Mouse (Mus musculus): ENCODE data around the gene Inip. TPM values are rescaled to one million over a fixed set of nuclear protein-coding genes. Genes with fewer than 3 reads are reported as not detected.
"Not testable (repeated sequence)": the region's sequence is repeated elsewhere in the genome, so short reads cannot be mapped to it uniquely, and the experiment has no call there.

Inip gene
- total RNA-seq, 2 experiments from 2014 or later, result 20.2 to 22.7 TPM

DNA sequence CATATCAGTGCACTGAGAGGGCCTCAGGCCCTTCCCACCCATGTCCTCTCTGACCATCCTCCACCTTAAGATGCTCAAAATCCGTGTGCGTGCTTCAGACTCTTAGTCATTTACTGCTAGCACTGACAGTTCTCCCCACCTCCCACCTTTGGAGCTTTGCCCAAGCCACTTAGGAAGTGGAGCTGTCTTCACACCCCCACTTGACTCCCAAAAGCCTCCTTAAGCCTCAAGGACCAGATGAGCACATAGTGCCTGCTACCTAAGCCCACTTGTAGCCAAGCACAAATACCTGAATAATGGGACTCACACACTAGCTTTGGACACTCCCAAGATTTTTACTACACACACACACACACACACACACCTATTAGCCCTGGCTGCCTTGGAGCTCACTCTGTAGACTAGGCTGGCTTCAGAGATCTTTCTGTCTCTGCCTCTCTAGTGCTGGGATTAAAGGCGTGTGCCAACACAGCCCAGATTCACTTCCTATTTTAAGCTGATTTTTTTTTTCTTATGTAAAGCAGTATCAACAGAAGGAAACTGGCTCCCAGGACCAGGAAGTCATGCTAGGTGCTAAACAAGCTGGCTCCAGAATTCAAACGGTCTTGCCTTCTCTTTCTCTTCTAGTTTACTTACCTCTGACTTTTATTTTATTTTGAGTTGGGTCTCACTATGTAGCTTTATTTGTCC lies 13.9 kb upstream of the Inip start:
- DNase-seq (ENCODE audit: low spot score in 2 of 2), result no peak

DNA sequence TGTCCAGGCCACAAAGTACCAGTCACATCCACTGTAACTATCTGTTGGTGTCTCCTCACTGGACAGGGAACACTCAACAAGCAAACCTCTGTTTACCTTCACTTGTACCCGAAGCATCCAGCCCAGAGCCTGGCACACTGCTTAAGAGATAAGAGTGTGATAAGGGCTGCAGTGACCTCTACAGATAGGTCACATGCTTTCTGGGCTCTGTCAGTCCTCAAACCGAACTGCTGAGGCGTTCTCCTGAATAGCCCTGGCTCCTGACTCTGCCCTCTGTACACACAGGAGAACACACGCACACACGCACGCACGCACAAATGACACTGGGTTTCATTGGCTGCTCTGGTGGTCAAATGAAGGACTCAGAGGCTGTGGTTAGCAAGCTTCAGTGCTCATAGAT lies 12.7 kb upstream of the Inip start:
- DNase-seq (ENCODE audit: low spot score in 2 of 2), result no peak

DNA sequence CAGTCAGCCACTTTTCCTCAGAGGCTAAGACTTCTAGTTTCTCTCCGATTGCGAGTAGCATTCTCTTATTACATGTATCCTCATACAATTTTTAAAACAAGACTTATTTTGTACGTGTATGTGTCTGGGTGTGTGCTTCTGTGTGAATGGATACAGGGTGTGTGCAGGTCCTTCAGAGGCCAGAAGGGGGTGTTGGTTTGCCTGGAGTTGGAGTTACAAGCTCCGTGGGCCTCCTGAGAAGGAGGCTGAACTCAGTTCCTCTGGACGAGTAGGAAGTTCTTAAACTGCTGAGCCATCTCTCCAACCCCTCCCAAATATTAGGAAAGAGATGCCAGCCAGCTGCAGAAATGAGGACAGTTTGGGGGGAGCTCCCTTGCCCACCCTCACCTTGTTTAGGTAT lies 7.0 kb upstream of the Inip start:
- DNase-seq (ENCODE audit: low spot score in 2 of 2), result no peak

DNA sequence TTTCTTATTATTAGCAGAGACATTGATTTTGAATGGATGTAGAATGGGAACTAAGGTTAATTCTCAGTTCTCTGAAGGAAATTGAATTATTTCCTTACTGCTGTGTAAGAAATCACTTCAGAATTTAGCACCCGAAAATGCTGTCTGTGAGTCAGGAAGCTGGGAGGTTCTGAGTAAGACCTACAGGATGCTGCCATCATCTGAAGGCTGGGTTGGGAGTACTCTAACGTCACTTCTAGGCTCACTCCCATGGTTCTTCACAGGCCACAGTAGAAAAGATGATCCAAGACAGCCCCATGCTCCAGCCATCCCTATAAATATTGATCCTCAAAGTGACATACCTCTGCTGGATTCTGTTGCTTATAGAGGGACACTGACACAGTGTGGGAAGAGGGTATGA lies 6.1 kb upstream of the Inip start:
- DNase-seq (ENCODE audit: low spot score in 2 of 2), result no peak

DNA sequence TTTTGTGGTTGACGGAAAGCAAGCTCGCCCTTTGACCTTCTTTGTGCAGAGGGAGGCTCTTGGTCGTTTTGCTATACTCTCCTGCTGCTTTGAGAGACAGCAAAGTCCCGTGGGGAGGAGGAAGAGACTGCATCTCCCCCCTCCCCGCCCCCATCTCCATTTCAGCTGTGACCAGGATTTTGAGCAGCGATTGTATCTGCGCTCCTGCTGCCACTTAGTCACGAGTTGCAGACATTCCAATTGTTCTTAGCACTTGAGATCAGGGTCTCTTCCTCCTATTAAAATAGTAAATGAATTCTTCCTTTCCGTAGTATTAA lies 5.4 kb upstream of the Inip start:
- DNase-seq (ENCODE audit: low spot score in 2 of 2), result no peak

DNA sequence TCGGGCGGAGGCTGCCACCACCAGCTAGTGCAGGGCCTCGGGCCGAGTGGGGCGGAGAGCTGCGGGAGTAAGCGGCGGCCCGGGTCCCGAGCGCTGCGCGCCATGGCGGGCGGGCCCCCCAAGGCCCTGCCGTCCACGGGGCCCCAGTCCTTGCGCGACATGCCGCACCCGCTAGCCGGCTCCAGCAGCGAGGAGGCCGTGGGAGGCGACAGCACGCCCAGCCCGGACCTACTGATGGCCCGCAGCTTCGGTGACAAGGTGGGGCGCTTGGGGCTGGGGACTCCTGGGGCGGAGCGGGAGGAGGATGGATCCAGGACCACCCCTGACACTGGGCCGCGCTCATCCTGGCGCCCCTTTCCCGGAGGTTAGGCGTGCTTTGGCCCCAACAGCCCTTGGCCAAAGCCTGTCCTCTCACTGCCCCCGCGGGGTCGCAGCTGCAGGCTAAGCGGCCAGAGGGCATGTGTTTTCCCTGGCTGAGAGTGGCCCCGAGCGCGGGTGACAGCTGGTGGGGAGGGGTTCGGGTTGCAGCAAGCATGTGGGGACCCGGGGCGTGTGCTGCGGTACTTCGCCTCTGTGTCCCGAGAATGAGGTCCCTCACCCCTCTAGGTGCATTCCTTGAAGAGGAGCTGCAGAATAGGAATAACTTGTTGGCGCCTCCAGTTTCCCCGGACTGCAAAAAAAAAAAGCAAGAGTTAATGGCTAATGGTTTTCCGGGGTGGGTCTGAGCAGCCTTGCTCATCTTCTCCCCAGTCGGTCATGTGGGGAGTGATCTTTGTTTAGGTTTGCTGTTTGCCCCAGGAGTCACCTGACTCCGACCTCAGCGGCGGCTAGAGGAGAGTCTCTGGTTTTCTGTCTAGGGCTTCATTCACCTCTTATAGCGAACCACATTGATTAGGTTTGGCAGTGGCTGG lies 4.8 kb upstream of the Inip start:
- DNase-seq (ENCODE audit: low spot score in 2 of 2), result no peak

DNA sequence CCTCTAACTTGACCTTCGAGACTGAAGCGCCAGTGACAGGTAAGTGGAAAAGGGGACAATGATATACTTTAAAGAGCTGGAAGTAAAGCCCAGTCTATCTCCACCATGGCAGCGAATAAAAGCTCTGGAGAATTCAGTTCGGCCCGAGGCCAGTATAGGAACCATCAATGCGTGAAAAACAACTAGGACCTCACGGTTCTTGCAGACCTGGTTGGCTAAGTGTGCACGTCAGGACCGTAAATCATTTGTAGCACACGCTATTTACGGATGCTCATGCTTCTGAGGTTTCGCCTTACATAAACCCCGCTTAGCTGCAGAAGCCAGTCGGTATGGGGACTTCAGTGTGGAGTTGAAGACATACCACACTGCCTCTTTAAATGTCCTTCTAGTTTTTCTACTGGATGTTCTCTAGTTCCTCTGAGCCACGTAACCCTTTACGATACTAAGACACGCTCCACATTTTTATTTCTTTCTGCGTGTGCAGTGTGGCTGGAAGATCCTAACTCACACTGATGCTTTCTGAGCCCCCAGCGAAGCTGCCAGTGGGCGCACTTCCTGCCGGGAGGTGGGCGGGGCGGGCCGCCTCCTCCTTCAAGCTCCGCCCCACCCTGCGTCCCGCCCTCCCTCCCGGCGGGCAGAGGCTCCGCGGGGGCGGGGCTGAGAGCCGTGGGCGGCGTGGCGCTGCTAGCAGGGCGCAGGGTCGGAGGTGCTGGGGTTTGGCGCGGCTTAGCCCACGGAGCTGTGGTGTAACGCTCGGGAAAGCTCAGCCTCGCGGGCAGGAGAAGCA lies 4.0 kb upstream of the Inip start, which contains the start of gene Snx30:
TSS of gene Snx30 (plus strand) at position 660 of the 787 bp plus-strand sequence.
- peak; percentile 89 to 90 for DNase-seq (ENCODE audit: low spot score in 2 of 2)

DNA sequence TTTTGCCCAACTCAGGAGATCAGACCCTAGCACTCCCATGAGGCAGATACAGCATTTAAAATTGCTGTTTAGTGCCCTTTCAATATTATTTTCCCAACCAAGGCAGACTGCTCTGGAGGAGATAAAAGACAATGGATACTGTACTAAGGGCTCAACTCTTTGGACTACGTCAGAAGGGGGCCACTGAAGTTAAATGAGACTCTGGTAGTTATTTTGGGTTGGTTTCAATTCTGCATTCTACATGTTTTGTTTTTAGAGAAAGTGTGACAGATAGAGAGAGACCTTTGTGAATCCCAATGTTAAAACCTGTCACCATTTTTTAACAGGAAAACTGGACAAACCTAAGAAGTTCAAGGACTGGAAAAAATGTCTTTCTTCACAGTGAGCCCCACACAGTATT lies 3.4 kb upstream of the Inip start:
- DNase-seq (ENCODE audit: low spot score in 2 of 2), result no peak

DNA sequence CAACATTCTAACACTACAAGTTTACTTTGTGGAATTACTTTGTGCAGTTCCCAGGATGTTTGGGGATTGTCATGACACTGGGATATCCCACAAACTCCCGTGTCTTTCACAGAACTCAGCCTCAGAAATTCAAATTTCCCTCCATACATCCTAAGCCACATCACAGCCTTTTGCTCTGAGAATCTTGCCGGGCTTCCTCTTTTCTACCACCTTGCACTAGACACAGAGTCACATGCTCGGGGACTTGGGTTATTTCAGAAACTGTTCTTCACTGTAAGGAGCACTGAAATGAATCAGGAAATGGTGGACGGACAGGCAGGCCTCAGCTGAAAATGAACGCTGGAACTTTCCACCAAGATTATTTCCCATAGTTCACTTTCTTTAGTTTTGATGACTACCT lies 2.0 kb upstream of the Inip start:
- DNase-seq (ENCODE audit: low spot score in 2 of 2), result no peak

DNA sequence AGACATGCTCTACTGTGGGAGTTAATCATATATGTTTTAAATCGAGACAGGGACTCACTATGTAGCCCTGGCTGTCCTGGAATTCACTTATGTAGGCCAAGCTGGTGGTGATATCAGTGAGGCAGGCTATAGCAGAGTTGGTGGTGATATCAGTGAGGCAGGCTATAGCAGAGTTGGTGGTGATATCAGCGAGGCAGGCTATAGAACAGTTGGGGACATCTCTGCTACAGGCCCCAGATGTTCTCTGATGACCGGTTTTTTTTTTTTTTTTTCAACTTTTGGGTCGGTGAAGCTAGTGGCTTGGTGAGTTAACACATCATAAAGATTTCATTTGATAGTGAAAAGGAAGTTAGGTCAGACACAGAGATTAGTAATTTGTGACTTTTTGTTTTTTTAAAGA lies 1.4 kb upstream of the Inip start:
- DNase-seq (ENCODE audit: low spot score in 2 of 2), result no peak

DNA sequence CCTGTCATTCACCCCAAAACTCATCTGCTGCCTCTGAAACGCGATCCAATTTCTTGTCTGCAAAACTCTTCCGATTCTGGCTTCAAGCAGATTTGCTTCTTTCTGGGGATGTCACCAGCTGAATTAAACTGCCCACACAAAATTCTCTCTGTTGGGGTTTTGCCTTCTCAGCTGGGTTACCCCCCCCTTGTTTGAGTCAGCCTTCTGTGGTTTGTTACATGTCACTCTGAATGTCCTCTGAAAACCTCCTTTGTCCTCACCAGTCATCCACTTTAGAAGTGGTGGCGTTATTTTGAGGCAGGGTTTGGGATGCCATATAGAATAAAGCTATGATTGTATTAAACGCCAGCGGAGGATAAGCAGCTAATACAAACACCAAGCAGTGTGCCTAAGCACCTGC lies 718 bp upstream of the Inip start:
- DNase-seq (ENCODE audit: low spot score in 2 of 2), result no peak

DNA sequence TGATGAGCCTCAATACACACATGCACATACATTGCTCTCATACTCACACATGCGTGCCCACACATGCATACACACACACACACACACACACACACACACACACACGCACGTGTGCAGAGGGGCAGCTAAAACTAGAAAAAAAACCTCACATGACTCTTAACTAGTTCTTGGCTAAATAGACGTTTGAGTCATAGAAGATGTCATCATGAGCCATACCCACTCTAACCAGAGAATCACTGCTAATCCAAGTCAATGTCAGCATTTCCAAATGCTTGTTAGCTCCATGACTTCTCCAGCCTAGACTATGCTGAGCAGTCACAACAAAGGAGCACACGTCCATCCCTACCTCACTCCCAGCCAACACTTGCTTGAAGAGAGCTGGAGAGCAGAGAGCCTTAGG lies 1.2 kb downstream of the Inip start:
- DNase-seq (ENCODE audit: low spot score in 2 of 2), result no peak

DNA sequence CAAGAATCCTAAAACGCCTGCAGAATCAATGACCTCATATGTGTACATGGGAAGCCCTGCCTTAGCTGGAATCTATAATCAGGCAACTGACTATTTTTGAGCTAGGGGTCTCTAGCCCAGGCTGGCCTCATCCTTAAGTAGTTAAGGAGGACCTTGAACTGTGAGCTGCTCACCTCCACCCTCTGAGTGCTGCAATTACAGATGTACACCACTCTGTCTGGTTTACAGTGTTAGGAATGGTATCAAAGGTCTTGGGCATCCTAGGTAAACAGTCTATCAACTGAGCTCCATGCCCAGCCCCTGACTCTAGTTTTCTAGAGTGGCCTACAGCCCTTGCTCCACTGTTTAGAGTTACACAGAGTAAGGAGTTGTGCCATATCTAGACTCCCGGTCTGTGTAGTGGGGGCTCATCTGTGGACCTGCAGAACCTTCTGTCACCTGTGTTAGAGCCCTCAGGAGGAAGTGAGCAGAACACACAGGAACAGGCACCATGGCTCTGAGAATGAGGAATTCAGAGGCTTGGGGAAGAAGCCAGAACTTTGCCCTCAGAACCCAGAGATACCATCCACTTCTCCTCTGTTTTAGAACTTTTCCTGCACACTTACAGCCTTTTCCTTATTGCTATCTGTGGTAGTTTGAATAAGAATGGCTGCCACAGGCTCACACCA lies 5.5 kb downstream of the Inip start:
- no peak for DNase-seq (ENCODE audit: low spot score in 2 of 2)

DNA sequence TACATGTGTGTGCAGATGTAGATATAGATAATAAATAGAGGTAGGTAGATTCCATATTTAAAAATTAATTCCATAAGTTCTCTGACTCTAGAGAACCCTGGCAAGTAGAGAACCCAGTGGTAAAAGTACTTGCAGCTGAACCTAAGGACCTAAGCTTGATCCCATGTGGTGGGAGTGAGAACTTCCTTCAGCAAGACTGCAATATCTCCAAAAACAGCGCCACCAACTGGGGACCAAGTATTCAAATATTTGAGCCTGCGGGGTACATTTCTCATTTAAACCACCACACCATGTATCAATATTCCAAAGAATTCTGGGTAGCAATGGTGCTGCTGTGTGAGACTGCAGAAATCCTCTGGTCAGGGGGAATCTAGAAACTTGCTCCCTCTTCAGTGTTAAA lies 7.3 kb downstream of the Inip start:
- DNase-seq (ENCODE audit: low spot score in 2 of 2), result no peak

DNA sequence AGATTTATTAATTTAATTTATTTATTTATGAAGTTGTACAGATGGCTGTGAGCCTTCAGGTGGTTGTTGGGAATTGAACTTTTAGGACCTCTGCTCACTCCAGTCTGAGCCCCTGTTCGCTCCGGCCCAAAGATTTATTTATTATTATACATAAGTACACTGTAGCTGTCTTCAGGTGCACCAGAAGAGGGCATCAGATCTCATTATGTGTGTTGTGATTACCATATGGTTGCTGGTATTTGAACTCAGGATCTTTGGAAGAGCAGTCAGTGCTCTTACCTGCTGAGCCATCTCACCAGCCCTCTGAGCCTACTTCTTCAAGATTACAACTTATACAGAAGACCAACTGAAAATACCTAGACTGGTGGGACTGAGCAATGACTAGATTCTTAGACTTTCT lies 7.8 kb downstream of the Inip start:
- DNase-seq (ENCODE audit: low spot score in 2 of 2), result not testable (repeated sequence)

DNA sequence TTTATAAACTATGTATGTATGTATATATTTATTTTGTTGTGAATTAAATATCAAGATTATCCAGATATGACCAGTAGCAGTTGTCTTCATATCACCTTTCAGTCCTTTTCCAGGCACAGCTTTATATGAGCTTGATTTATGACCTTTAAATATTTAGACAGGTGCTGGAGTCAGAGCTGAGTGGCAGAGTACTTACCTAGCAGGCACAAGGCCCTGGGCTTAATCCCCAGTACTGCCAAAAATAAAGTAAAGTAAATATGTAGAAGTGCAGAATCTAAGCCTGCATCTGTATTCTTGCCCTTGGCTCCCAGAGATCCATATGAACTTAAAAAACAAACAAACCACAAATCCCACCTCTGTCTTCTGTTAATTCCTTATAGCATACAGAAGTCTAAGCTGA lies 12.4 kb downstream of the Inip start:
- no peak for DNase-seq (ENCODE audit: low spot score in 2 of 2)

DNA sequence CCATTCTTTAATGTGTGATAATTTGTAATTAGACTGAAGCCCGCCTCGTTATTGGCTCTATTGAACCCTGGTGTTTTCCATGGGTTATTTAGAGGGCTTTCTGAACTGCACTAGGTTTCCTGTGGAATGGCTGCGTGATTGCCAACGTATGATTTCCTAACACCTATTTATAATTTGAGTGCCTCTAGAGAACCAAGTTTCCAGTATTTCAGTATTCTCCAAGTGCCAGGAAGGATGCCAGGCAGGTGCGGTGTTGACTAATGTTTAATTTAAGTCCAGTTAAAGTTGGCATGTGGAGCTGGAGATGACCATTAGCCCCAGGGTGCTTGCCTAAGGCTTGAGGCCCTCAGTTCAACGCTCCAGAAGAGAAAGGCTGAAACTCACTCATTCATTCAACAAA lies 14.3 kb downstream of the Inip start:
- no peak for DNase-seq (ENCODE audit: low spot score in 2 of 2)

DNA sequence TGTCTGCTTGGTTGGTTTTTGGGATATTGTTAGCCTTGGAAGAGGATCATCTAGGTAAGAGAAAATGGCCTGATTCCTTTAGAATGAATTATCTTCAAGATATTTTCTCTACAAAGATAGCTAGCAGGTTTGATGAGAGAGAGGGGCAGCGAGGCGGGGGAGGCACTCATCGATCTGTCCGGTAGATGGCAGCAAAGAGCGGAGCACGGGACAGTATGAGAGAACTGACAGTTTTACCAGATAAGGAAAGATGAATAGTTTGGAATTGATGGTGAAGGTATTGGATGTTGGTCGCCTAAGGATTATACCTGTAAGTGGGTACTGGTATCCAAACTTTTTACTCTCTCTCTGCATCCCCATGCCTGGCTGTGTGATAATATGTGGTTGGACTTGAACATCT lies 14.7 kb downstream of the Inip start:
- peak; percentile 75 to 82 for DNase-seq (ENCODE audit: low spot score in 2 of 2)

DNA sequence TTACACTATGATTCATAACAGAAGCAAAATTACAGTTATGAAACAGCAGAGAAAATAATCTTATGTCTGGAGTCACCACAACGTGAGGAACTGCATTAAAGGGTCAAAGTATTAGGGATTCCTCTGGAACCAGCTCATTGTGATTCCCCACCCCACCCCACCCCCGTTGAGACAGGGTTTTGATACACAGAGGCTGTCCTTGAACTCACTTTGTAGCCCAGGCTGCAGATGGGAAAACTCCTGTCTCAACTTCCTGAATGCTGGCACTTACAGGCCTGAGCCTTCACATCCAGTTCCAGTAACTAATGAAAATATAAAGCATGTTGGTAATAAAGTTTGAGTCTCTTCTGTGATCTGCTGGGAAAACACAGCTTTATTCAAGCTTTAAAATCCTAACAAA lies 16.0 kb downstream of the Inip start:
- DNase-seq (ENCODE audit: low spot score in 2 of 2), result no peak

DNA sequence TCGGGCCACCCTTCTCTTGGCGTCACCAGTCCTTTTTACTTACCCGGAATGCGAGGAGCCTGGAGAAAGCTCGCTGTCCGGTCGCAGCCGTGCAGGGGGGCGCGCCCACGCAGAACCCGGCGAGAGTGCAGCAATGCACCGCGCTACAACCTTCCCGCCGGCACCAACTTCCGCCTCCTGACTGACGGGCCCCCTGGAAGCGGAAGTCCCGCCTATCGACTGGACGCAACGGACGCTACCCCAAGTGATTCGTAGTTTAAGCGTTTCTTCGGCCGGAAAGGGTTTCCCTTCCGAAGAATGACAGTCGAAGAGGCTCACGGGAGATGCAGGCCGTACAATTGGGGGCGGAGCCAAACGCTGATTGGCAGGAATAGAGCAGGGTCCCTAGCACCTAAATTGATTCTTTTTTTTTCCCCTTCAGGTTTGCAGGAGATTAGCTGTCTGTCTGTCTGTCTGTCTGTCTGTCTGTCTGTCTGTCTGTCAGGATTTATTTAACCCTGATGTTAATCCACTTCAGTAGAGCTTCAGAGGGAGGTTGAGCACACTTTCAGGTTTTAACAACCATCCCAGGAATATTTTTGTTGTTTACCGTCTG lies 17.6 kb downstream of the Inip start:
- DNase-seq (ENCODE audit: low spot score in 2 of 2), result peak; percentile 93 to 99

All from layer of hippocampus, postnatal 14 days (tissue).